Mouse (Mus musculus): ENCODE measurements around the gene 1700001O22Rik.

The 1700001O22Rik gene

DNA sequence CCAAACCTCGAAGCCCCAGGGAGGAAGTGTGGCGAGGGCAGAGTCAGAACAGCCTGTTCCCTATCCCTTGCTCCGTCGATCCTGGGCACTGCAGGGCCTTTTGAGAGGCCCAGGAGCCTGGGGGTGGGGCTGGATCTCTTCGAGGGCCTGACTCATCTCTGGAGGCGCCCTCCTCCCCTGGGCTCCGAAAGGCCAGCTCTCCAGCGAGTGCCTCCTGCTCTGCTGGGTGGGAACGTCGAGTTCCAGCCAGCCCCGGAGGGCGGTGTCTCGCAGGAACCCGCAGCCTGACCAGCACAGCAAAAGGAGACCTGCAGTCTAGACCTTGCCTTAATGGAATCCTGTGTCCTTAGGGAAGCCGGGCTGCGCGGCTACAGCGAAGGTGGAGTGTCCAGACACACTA is 50.2 kb downstream of the 1700001O22Rik start:
- DNase-seq (ENCODE audit: low spot score in 2 of 2) = peak; percentile 86

DNA sequence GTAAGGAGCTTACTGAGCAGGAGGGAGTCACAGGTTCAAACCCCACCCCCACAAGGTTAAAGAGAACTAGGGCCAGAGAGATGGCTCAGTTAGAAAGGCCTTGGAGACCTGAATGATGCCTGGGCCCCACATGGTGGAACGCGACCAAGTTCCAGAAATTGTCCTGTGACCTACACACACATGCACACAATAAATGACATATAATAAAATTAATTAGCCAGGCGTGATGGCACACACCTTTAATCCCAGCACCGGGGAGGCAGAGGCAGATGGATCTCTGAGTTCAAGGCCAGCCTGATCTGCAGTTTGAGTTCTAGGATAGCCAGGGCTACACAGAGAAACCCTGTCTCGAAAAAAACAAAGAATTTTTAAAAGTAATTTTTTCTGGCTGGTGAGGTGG is 51.0 kb downstream of the 1700001O22Rik start:
- DNase-seq (ENCODE audit: low spot score in 2 of 2) = no peak

DNA sequence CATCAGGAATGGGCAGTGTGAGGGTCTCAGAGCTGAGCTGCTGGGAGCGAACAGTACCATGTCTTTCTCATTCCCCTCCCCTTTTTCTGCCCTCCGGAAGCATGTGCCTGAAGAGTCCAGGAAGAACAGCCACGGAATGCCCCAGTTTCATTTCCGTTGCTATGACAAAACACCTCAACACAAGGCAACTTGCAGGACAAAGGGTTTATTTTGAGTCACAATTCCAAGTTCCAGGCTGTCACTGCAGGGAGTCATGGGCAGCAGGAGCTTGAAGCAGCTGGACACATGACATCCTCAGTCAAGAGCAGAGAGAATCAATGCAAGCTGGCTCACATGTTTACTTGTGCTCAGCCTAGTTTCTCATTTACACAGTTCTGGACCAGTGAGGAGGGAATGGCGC is 53.4 kb downstream of the 1700001O22Rik start:
- DNase-seq (ENCODE audit: low spot score in 2 of 2) = peak; percentile 51 to 63

DNA sequence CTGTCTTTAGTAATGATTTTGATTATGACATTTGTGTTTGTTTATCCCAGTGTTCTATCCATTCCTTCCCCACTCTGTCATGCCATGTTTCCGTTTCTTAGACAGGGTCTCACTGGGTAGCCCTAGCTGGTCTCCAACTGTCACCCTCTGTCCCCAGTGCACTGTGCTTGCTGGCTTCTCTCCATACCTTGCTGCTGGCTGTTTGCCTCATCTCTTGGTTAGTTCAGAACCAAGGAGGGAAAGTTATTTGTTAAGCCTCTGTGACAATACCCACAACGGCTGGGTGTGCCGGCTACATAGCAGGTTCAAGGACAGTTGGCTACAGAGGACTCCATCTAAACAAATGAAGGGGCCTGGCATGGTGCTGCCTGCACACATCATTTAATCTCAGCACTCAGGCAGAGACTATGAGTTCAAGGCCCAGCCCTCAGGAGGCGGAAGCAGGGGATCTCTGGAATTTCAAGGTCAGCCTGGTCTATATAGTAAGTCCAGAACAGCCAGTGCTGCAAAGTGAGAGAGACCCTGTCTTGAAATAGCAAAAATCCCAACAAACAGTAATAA is 55.8 kb downstream of the 1700001O22Rik start:
- no peak for DNase-seq (ENCODE audit: low spot score in 2 of 2)
